Mouse (Mus musculus) E14TG2a.4 (cell line): Measurements from ENCODE around the gene Smyd3.

ENCODE experiments used
- CTCF ChIP-seq: conservative IDR thresholded peaks from 2 replicates; pipeline ENCODE4 v1.5.1; 2014; ENCODE audit warnings: low read length
- NANOG ChIP-seq: IDR thresholded peaks from 2 replicates; pipeline ENCODE4 v1.6.1; 2014; ENCODE audit warnings: borderline replicate concordance, low read length, mixed read lengths
- POU5F1 ChIP-seq: IDR thresholded peaks from 2 replicates; pipeline ENCODE4 v1.6.1; 2014; ENCODE audit warnings: low read length, borderline replicate concordance

GRCm38 (mm10) chr1:179454600-179454999, 63.2 kb downstream of the Smyd3 start:
- TF ChIP-seq CTCF, result no peak
- TF ChIP-seq POU5F1, result no peak
- TF ChIP-seq NANOG, result no peak
